Mouse (Mus musculus) heart, postnatal 36 days (tissue): ENCODE measurements around the gene Nrxn2. TPM values are rescaled to one million over a fixed set of nuclear protein-coding genes. Genes with fewer than 3 reads are reported as not detected.
A peak's percentile ranks its signal among the peaks of the same experiment; 100 is the strongest.

Source experiments
- DNase-seq, 2 experiments: peaks; one replicate each; pipeline ENCODE4 v3.0.0; 2021 to 2022
- intact Hi-C: fragments of 180-260 bp; cut with DNase I; formaldehyde crosslinking; loops from one replicate; pipeline ENCODE4 v1.15.1; 2025
- microRNA-seq, 2 experiments: library from miRNA; unstranded; fragments of <30 nt; microRNA quantifications; one replicate each; pipeline ENCODE4 v1.2.0; 2021; ENCODE audit warnings: borderline number of aligned reads in 2 of 2
- total RNA-seq, 2 experiments: library from RNA; stranded (reverse); gene quantifications; 2 replicates each; pipeline ENCODE4 v1.2.3; 2021

Nrxn2 gene
- total RNA-seq, 2 experiments from 2014 or later = 3.9 to 4.5 TPM

GRCm38 (mm10) chr19:6553819-6554582 is 135.5 kb downstream of the Nrxn2 start:
- intact Hi-C loops = no loop called here
- DNase-seq = peak; percentile 44 to 46

DNA sequence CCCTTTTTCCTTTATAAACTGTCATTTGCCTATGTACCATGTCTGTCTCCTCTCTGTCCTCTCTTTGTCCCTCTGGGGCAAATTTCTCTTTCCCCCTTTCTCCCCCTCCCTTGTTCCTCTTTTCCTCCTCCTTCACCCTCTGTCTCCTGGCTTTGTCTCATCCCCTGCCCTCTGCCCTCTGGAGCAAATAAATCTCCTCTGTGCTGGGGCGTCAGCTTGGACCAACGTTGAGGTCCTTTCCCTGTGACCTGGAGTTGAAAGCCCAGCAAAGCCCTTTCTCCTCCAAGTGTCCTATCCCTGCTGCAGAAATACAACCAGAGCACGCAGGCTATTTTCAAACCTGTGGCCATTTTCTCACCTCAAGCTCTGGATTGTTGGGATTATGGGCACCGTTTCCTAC is 141.0 kb downstream of the Nrxn2 start:
- intact Hi-C loops = no loop called here
- DNase-seq = no peak

GRCm38 (mm10) chr19:6560246-6560815 is 141.8 kb downstream of the Nrxn2 start:
- no peak for DNase-seq
- intact Hi-C loops = no loop called here

GRCm38 (mm10) chr19:6565136-6565535 is 146.6 kb downstream of the Nrxn2 start:
- DNase-seq = no peak
- intact Hi-C loops = no loop called here

DNA sequence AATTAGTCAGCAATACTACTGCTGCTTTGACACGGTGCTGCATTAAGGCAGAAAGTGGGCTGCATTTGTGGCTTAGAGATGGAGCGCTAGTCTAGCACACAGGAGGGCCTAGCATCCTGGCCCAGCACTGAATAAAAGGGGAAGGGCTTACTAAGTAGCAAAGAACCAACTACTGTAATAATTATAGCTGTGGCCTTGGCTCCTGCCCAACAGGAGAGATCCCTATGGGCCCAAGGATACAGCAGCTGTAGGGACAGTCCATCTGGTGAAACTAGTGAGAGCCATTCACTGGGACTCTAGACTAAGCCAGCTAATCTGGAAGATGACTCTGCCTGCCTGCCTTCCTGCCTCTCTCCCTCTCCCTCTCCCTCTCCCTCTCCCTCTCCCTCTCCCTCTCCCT is 147.9 kb downstream of the Nrxn2 start:
- no peak for DNase-seq
- intact Hi-C loops = no loop called here

DNA sequence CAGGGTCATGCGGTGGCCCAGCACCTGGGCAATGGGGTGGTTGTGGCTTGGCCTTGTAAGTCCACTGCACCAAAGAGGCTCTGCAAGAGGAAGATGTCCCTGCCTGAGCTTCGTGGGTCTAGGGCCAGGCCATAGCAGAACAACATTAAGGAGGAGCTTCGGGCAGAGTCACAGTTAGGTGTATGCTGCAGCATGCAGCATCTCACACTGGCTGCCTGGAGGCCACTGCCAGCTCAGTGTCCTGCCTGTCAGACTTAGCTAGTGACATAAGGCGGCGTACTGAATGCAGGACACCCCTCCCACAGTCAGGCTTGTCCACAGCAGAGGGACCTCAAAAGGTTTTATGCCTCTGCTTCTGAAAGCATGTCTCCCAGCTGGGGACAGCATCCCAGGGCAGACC is 150.5 kb downstream of the Nrxn2 start:
- intact Hi-C loops = no loop called here
- no peak for DNase-seq

- intact Hi-C loops = no loop called here
- no peak for DNase-seq
These were observed 151.0 kb downstream of the Nrxn2 start for GRCm38 (mm10) chr19:6569561-6569960.

DNA sequence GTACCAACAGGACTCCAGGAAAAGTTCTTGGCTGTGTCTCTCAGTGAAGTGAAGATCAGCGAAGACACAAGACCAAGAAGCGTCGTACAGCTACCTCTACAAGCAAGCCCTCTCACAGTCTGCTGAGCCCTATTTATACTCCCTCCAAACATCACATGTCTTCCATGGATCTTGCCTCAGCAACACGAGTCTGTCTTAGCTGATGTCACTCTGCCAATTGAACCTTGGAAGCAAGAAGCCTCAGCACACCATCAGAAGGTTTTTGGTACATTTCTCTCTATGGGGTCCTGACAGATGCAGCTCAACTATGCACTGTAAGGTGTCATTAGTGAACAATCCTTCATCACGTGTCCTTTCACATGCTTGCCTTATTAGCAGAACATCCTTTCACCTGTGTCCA is 152.9 kb downstream of the Nrxn2 start:
- DNase-seq = no peak
- intact Hi-C loops = no loop called here

GRCm38 (mm10) chr19:6572001-6572400 is 153.5 kb downstream of the Nrxn2 start:
- intact Hi-C loops = no loop called here
- DNase-seq = no peak

Small RNA genes within 50 kb of the gene (microRNA-seq; reads per million reads assigned to microRNA genes)
- 0 reads per million in 2 experiments for gene Gm26460

Other genes starting within 250 kb of the Nrxn2 start
- gene Majin, start 234.3 kb upstream of the Nrxn2 start, total RNA-seq = not detected
- not detected for gene Gpha2, start 192.4 kb upstream of the Nrxn2 start, total RNA-seq
- 10 to 100 TPM; 34.5 to 35.3 TPM for gene Ppp2r5b, start 182.9 kb upstream of the Nrxn2 start, total RNA-seq
- gene Atg2a, start 177.1 kb upstream of the Nrxn2 start, total RNA-seq = 10 to 100 TPM; 24.5 to 25.9 TPM
- 100 to 1,000 TPM; 105 to 151 TPM for gene Ehd1, start 142.0 kb upstream of the Nrxn2 start, total RNA-seq
- gene Cdc42bpg, start 112.3 kb upstream of the Nrxn2 start, total RNA-seq = 10 to 100 TPM; 10.9 to 11.9 TPM
- gene Men1, start 83.8 kb upstream of the Nrxn2 start, total RNA-seq = 10 to 100 TPM; 12.1 to 14.2 TPM
- 10 to 100 TPM; 36.4 to 56.7 TPM for gene Map4k2, start 77.6 kb upstream of the Nrxn2 start, total RNA-seq
- 100 to 1,000 TPM in 1 of 2 experiments, 10 to 100 TPM in 1; 89.4 to 101 TPM for gene Sf1, start 55.0 kb upstream of the Nrxn2 start, total RNA-seq
- 1,000 to 10,000 TPM; 1,171 to 1,191 TPM for gene Pygm, start 34.3 kb upstream of the Nrxn2 start, total RNA-seq
- 10 to 100 TPM; 38.8 to 57.2 TPM for gene Rasgrp2, start 19.4 kb upstream of the Nrxn2 start, total RNA-seq
- not detected for gene Slc22a12, start 124.3 kb downstream of the Nrxn2 start, total RNA-seq